Mouse (Mus musculus) inflammation-experienced regulatory T-cells, adult 6 months (primary cell): ENCODE measurements around the gene Hfe. TPM values are rescaled to one million over a fixed set of nuclear protein-coding genes. Genes with fewer than 3 reads are reported as not detected.
A peak's percentile ranks its signal among the peaks of the same experiment; 100 is the strongest.

ENCODE experiments used
- ATAC-seq: one replicate; pipeline ENCODE4 v1.8.0; 2017
- polyA plus RNA-seq, 3 experiments: library from polyadenylated mRNA; unstranded; fragments of 100-300 nt; shearing (Covaris generic); gene quantifications; one replicate each; pipeline ENCODE4 v1.2.1; 2017

Gene Hfe
- polyA plus RNA-seq, 3 experiments from 2014 or later, result 0.32 to 1.7 TPM; not detected in 1

- ATAC-seq, result no peak
These were observed 25.4 kb downstream of the Hfe start for GRCm38 (mm10) chr13:23685121-23685861.

GRCm38 (mm10) chr13:23684295-23684945, 26.2 kb downstream of the Hfe start:
- ATAC-seq, result peak; percentile 33

- ATAC-seq, result peak; percentile 97
These were observed 26.8 kb downstream of the Hfe start, which contains the start of the genes Hist1h2ac and Hist1h2bc for GRCm38 (mm10) chr13:23683755-23684281. Gene Hist1h2ac, minus strand, starts transcription at chr13:23683948. Gene Hist1h2bc, plus strand, starts transcription at chr13:23684199.

GRCm38 (mm10) chr13:23682947-23683754, 27.5 kb downstream of the Hfe start:
- ATAC-seq, result peak; percentile 4

GRCm38 (mm10) chr13:23682623-23682946, 28.1 kb downstream of the Hfe start:
- ATAC-seq, result no peak

GRCm38 (mm10) chr13:23681990-23682582, 28.6 kb downstream of the Hfe start:
- ATAC-seq, result no peak

- no peak for ATAC-seq
These were observed 48.1 kb downstream of the Hfe start for GRCm38 (mm10) chr13:23662536-23662935.

- ATAC-seq, result no peak
These were observed 50.9 kb downstream of the Hfe start for GRCm38 (mm10) chr13:23659636-23660366.

Other genes with a start within 250 kb of the Hfe start
- gene Btn1a1, start 245.0 kb downstream of the Hfe start, polyA plus RNA-seq, result not detected
- not detected for gene Btn2a2, start 222.0 kb downstream of the Hfe start, polyA plus RNA-seq
- 1 to 10 TPM; 3.9 to 8.3 (median 7.0) TPM for gene Hist1h4h, start 179.8 kb downstream of the Hfe start, polyA plus RNA-seq
- not detected for gene Hist1h2af, start 176.9 kb downstream of the Hfe start, polyA plus RNA-seq
- 1 to 10 TPM in 1 of 3 experiments, not detected in 2; 1.5 TPM for gene Hist1h3g, start 175.4 kb downstream of the Hfe start, polyA plus RNA-seq
- gene Hist1h2bh, start 167.5 kb downstream of the Hfe start, polyA plus RNA-seq, result under 1 TPM in 2 of 3 experiments, not detected in 1; 0.38 to 0.89 TPM
- gene Hist1h3f, start 166.8 kb downstream of the Hfe start, polyA plus RNA-seq, result 1 to 10 TPM in 1 of 3 experiments, under 1 TPM in 2; 0.73 to 1.5 (median 0.74) TPM
- gene Hist1h4f, start 159.2 kb downstream of the Hfe start, polyA plus RNA-seq, result 1 to 10 TPM in 1 of 3 experiments, not detected in 2; 3.2 TPM
- under 1 TPM; 0.20 to 0.36 (median 0.34) TPM for gene Hist1h1d, start 157.6 kb downstream of the Hfe start, polyA plus RNA-seq
- 1 to 10 TPM in 2 of 3 experiments, under 1 TPM in 1; 0.89 to 4.0 (median 4.0) TPM for gene Hist1h3e, start 148.5 kb downstream of the Hfe start, polyA plus RNA-seq
- gene Hist1h2ae, start 139.6 kb downstream of the Hfe start, polyA plus RNA-seq, result 100 to 1,000 TPM in 1 of 3 experiments, 10 to 100 TPM in 1, 1 to 10 TPM in 1; 5.9 to 223 (median 14.6) TPM
- gene Hist1h2bg, start 139.5 kb downstream of the Hfe start, polyA plus RNA-seq, result 10 to 100 TPM in 1 of 3 experiments, 1 to 10 TPM in 2; 2.4 to 13.2 (median 9.8) TPM
- not detected for gene Hist1h2bf, start 136.7 kb downstream of the Hfe start, polyA plus RNA-seq
- gene Hist1h2ad, start 136.5 kb downstream of the Hfe start, polyA plus RNA-seq, result under 1 TPM in 1 of 3 experiments, not detected in 2; 0.99 TPM
- gene Hist1h3d, start 135.1 kb downstream of the Hfe start, polyA plus RNA-seq, result 1 to 10 TPM in 1 of 3 experiments, under 1 TPM in 1, not detected in 1; 0.56 to 1.3 TPM
- gene Hist1h4d, start 129.3 kb downstream of the Hfe start, polyA plus RNA-seq, result 10 to 100 TPM; 20.7 to 55.4 (median 27.7) TPM
- gene Hist1h2be, start 89.7 kb downstream of the Hfe start, polyA plus RNA-seq, result 1 to 10 TPM in 2 of 3 experiments, under 1 TPM in 1; 0.92 to 3.6 (median 3.0) TPM
- 10 to 100 TPM in 1 of 3 experiments, 1 to 10 TPM in 2; 6.7 to 25.3 (median 9.4) TPM for gene Hist1h1e, start 88.3 kb downstream of the Hfe start, polyA plus RNA-seq
- gene Hist1h2ac, start 26.9 kb downstream of the Hfe start, polyA plus RNA-seq, result under 1 TPM; 0.43 to 0.47 (median 0.47) TPM
- 1 to 10 TPM in 2 of 3 experiments, under 1 TPM in 1; 0.52 to 3.6 (median 3.3) TPM for gene Hist1h2bc, start 26.7 kb downstream of the Hfe start, polyA plus RNA-seq
- not detected for gene Hist1h1t, start 15.0 kb downstream of the Hfe start, polyA plus RNA-seq
- 1 to 10 TPM; 2.1 to 9.3 (median 4.2) TPM for gene Hist1h4c, start 12.4 kb downstream of the Hfe start, polyA plus RNA-seq
- gene Hist1h1c, start 28.0 kb upstream of the Hfe start, polyA plus RNA-seq, result 10 to 100 TPM in 2 of 3 experiments, 1 to 10 TPM in 1; 8.7 to 14.8 (median 11.1) TPM
- gene Hist1h3c, start 34.7 kb upstream of the Hfe start, polyA plus RNA-seq, result 1 to 10 TPM in 1 of 3 experiments, not detected in 2; 2.5 TPM
- gene Hist1h2bb, start 35.9 kb upstream of the Hfe start, polyA plus RNA-seq, result 1 to 10 TPM in 2 of 3 experiments, not detected in 1; 2.5 to 2.8 TPM
- 10 to 100 TPM in 1 of 3 experiments, not detected in 2; 14.8 TPM for gene Hist1h2ab, start 40.3 kb upstream of the Hfe start, polyA plus RNA-seq
- gene Hist1h3b, start 41.4 kb upstream of the Hfe start, polyA plus RNA-seq, result 1 to 10 TPM in 1 of 3 experiments, not detected in 2; 1.1 TPM
- gene Hist1h4b, start 46.2 kb upstream of the Hfe start, polyA plus RNA-seq, result 10 to 100 TPM in 1 of 3 experiments, 1 to 10 TPM in 1, not detected in 1; 4.1 to 20.2 TPM
- 1 to 10 TPM in 1 of 3 experiments, not detected in 2; 3.1 TPM for gene Hist1h4a, start 50.4 kb upstream of the Hfe start, polyA plus RNA-seq
- 1 to 10 TPM in 1 of 3 experiments, not detected in 2; 1.6 TPM for gene Hist1h3a, start 51.5 kb upstream of the Hfe start, polyA plus RNA-seq
- gene Hist1h1a, start 52.8 kb upstream of the Hfe start, polyA plus RNA-seq, result 1 to 10 TPM; 2.5 to 6.1 (median 3.4) TPM
- not detected for gene Trim38, start 59.1 kb upstream of the Hfe start, polyA plus RNA-seq
- not detected for gene Slc17a2, start 96.1 kb upstream of the Hfe start, polyA plus RNA-seq
- gene Slc17a3, start 128.6 kb upstream of the Hfe start, polyA plus RNA-seq, result not detected
- not detected for gene Slc17a1, start 156.9 kb upstream of the Hfe start, polyA plus RNA-seq
- gene Slc17a4, start 204.2 kb upstream of the Hfe start, polyA plus RNA-seq, result under 1 TPM in 1 of 3 experiments, not detected in 2; 0.12 TPM
- not detected for gene Hist1h2ba, start 223.3 kb upstream of the Hfe start, polyA plus RNA-seq
- gene Hist1h2aa, start 223.6 kb upstream of the Hfe start, polyA plus RNA-seq, result not detected